Mouse (Mus musculus) kidney, adult 10 weeks (tissue): Measurements from ENCODE around the gene Speer4d. TPM values are rescaled to one million over a fixed set of nuclear protein-coding genes. Genes with fewer than 3 reads are reported as not detected.

Experiments
- polyA plus RNA-seq: library from polyadenylated mRNA; stranded (reverse); fragments of 350-450 nt; fragmentation: Illumina TruSeq; extraction: RNeasy Lipid Tissue Mini Kit (QIAGEN cat#74804); gene quantifications from one replicate; pipeline ENCODE4 v1.2.3, GENCODE M21; 2014; ENCODE audit warnings: low read depth, low replicate concordance

Speer4d gene
- polyA plus RNA-seq, result not detected

GRCm38 (mm10) chr5:15618764-15619163 lies at the start of gene Speer4d:
Gene Speer4d, plus strand, starts transcription at chr5:15619064.

GRCm38 (mm10) chr5:15577033-15577432 lies 41.8 kb upstream of the Speer4d start, which contains the start of gene Gm21083:
Gene Gm21083, plus strand, starts transcription at chr5:15577333.

GRCm38 (mm10) chr5:15656959-15657358 lies 38.1 kb downstream of the Speer4d start, which contains the start of gene 4930572O03Rik:
Gene 4930572O03Rik, minus strand, starts transcription at chr5:15657059.

Other genes starting within 250 kb of the Speer4d start
- gene Gm21149, start 142.5 kb upstream of the Speer4d start, polyA plus RNA-seq, result not detected
- gene Gm21190, start 89.8 kb upstream of the Speer4d start, polyA plus RNA-seq, result 0.53 TPM
- not detected for gene Gm21083, start 41.7 kb upstream of the Speer4d start, polyA plus RNA-seq
- not detected for gene 4930572O03Rik, start 38.0 kb downstream of the Speer4d start, polyA plus RNA-seq
- not detected for gene Speer4c, start 95.2 kb downstream of the Speer4d start, polyA plus RNA-seq